Mouse (Mus musculus) adrenal gland, adult (tissue): ENCODE measurements around the gene Col19a1.
A peak's percentile ranks its signal among the peaks of the same experiment; 100 is the strongest.

Source experiments
- DNase-seq, 2 experiments: peaks; one replicate each; pipeline ENCODE4 v3.0.0; 2022 to 2023; ENCODE audit warnings: low spot score in 1 of 2; ENCODE audit not compliant: inconsistent age in 2 of 2

Col19a1 gene

DNA sequence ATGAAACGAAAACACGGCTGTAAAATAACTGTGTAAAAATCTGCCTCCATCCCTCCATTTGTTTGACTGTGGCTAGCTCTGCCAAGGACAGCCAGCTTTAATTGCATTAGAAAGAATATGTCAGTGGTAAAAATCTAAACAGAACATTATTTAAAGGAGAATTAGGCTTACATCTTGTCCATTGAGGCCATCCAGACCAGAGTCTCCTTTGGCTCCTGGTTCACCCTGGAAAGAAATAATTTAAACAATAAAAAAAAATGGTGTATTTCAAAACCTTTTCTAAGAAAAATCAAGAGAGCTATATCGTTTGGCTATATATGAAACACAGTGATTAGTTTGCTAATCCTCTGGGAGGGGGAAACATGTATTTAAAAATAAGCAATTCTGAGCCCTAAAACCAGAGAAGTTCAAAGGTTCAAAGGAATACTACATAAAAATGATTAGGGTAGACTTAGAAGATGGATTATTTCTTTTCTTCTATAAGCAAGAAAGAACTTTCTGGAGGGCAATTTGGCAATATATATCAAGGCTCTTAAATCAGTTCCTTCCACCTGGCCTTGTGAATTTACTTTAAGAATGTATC lies 125.9 kb downstream of the Col19a1 start:
- DNase-seq = no peak

DNA sequence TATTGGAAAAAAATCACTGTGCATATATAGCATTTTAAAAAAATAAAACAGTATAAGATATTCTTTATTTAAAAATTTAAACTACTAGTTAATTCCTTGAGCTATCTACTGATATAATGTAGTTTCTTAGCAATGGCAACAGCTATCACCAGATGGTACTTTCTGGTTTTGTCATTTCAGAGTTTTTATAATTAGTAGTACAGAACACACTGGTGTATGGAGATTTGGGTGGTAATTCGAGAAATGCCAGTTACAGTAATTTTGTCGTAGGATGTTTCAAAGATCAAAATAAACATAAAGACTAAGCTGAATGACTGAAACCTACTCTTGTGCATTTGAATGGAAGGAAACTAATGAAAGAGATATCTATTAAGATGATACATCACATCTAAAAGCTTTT lies 129.3 kb downstream of the Col19a1 start:
- no peak for DNase-seq

GRCm38 (mm10) chr1:24452572-24453269 lies 134.6 kb downstream of the Col19a1 start:
- no peak for DNase-seq

DNA sequence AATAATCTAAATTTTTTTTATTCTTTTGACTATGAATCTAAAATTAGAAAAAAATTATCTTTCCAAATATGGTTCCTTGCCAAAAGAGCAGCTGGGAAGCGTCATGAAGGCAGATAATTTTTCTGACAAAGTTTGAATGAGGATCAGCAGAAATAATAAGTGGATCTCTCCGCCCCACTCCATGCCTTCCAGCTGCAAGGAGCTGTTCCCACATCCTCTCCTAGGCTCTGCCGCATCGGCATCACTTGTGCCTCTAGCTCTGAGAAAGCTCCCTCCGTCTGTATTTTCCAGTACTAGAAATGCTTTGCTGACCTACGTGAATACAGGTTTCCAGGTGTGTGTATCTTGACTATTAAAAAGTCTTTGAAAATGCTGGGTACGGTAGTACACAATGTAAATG lies 135.1 kb downstream of the Col19a1 start:
- no peak for DNase-seq

DNA sequence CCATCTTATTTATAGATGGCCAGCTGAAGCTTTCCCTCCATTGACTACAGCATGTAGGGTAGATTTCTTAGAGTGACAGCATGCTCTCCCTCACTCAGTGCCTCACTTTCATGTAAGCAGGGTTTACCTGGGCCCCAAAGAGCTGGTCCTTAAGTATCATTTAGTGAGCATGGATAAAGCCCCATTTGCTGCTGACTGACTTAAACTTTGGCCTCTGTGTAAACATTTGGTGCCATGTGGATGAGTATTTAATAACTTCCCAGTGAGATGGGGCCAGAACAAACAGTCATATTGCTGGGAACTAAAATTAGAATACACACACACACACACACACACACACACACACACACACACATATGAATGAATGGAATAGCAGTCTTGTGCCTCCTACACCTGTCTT lies 149.8 kb downstream of the Col19a1 start:
- DNase-seq = no peak

GRCm38 (mm10) chr1:24428306-24428705 lies 159.0 kb downstream of the Col19a1 start:
- no peak for DNase-seq

- peak; percentile 5 to 57 for DNase-seq
Observed at GRCm38 (mm10) chr1:24378125-24378821, 209.0 kb downstream of the Col19a1 start.

GRCm38 (mm10) chr1:24374902-24375301 lies 212.4 kb downstream of the Col19a1 start:
- peak; percentile 5 to 55 for DNase-seq

DNA sequence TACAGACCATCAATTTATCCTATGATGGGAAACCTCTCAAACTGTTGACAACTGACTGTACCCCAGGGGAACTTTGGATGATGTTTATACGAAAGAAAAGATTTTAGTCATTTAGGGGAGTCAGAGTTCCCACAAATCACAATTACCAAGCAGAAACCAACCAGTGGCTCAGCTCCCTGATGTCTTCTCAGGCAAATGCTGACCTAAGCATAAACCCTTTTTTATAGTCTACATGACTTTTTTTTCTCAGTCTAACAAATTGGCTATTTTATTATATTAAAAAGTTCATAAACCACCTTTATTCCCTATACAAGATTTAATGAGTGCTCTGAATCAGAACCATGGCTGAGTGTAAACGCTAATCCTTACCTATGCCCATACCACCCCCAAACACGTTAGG lies 213.6 kb downstream of the Col19a1 start:
- DNase-seq = no peak

- DNase-seq = no peak
Observed at GRCm38 (mm10) chr1:24372471-24373258, 214.6 kb downstream of the Col19a1 start.

DNA sequence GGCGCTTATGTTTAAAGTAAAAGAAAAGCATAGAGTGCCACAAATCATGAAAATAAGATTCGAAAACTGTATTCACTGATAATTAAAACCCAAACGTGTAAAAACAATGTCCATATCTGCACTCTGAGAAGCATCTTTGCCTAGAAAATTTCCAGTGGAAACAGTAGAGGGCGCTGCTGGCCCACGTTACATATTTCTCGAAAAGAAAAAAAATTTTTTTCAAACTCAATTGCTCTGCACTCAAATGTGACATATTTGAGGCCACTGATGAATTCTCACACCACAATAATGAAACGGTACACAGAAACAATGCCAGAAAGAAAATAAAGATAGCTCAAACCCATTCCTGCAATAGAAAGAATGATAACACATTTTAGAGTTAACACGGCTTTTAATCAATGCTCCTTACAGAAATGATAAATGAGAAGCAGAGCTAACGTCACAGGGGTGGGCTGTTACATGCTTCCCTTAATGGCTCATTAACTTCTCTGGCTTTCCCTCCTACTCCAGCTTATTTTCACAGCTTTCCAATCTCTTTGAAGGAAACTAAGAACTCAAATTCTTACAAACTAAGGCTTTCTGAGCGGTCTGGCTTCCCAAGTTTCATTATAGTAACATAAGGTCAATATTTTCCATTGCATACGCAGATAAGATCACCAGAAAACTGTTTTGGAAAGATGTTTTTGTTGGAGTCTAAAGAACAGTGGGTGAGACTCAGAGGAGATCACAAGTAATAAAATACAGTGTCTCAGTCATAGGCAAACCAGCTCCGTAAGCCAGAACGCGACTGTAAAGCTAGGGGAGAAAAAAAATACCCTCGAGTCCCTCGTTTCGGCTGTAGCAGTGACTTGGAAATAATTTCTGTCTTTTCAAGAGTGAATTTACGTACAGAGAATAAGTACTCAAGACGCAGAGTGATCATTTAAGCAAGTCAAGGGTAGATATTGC lies 219.4 kb downstream of the Col19a1 start:
- DNase-seq = peak; percentile 6 to 57

- DNase-seq = no peak
Observed at GRCm38 (mm10) chr1:24364775-24365174, 222.5 kb downstream of the Col19a1 start.

GRCm38 (mm10) chr1:24361990-24362635 lies 225.2 kb downstream of the Col19a1 start:
- DNase-seq = no peak

- DNase-seq = no peak
Observed at GRCm38 (mm10) chr1:24349462-24350217, 237.6 kb downstream of the Col19a1 start.

DNA sequence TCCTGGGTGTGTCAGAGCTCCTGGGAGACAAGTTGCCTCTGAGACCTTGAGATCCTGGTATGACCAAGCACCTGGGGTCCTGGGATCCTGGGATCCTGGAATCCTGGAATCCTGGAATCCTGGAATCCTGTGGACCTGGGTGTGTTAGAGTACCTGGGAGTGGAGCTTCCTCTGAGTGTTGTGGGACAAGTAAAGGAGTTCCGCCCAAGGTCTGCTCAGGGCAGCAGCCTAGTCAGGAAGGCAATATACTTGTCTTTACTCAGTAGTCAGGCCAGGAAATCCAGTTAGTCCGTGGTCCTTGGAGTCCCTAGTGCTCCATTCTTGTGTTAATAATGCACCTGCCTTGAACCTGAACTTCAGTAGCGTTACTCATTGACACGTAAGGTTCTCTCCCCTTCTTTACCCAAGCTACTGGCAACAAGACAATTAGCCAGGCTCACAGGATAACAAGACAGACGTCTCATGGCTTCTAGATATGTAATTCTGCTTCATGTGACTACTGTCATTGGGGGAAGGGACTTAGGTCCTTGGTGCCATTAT lies 239.6 kb downstream of the Col19a1 start:
- DNase-seq = no peak

- no peak for DNase-seq
Observed at GRCm38 (mm10) chr1:24337556-24338275, 249.6 kb downstream of the Col19a1 start.

DNA sequence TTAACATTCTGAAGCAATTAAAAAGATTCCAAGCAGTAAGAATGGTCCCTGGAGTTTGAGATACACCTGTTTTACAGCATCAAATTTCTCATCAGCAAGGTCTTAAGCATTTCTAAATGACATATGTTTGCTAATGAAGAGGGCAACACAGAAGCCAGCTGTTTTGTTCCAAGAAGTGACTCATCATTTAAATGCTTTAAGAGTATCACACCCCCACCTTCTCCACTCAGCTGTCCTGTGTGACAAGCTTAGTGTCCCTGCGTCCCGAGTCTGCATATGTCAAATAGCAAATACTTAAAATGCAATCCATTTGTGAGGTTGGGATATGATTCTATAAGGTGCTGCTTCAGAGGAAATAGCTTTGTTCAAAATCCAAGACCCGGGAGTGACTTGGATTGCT lies 251.2 kb downstream of the Col19a1 start:
- DNase-seq = no peak

DNA sequence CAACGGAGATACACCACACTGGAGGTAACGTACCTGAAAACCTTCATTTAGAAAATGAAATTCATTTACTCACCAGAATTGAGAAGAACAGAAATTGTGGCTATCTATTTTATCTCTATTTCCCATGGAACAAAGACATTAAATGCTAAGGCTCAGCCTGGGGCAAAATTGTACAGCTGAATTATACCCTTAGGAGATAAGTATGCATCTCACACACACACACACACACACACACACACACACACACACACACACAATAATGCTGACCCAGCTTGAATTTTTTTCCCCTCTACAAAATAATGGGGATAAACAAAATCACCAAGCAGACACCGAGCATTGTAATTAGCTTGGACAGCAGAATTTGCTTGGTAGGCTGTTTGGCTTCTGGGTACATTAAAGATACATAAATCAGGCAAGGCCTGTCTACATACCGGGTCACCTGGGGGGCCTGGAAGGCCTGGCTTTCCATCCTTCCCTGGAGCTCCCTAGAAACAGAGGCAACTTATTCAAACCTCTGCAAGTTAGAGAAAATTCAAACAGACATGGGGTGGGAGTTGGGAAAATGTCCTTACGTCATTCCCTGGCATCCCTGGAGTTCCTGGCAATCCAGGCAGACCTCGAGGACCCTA lies 270.2 kb downstream of the Col19a1 start:
- DNase-seq = no peak
